Mouse (Mus musculus): ENCODE data around the gene Xrcc2. TPM values are rescaled to one million over a fixed set of nuclear protein-coding genes. Genes with fewer than 3 reads are reported as not detected.

Gene Xrcc2
- polyA plus RNA-seq, 1 experiment from 2014 or later = 10.6 TPM

GRCm38 (mm10) chr5:25695786-25696185 is 9.8 kb downstream of the Xrcc2 start:
- Histone ChIP-seq H3K4me2 (replicated peaks; ENCODE audit: low read depth, low read length) (no peak overlapping the region), H3K36me3 (ENCODE audit: control insufficient read depth, insufficient read depth, low read length) (peaks cover 38% of the 10 kb centered on the region), H3K27me3 (ENCODE audit: control insufficient read depth, insufficient read depth, low read length) (no peaks in the 10 kb centered on the region), H3K9ac (ENCODE audit: low read depth, low read length) (no peak overlapping the region), H3K27ac (ENCODE audit: low read depth, low read length) (no peak overlapping the region), H3K4me3 (ENCODE audit: low read length) (no peak overlapping the region), H3K4me1 (ENCODE audit: control insufficient read depth, insufficient read depth, low read length) (no peaks in the 10 kb centered on the region), H3K9me3 (ENCODE audit: control insufficient read depth, low read length) (no peaks in the 10 kb centered on the region)
- ATAC-seq (ENCODE audit: low FRiP score, low TSS enrichment) = no peak
- WGBS = 83% methylated on average over 6 of the region's 6 CpGs

- ATAC-seq (ENCODE audit: low FRiP score, low TSS enrichment) = no peak
- 92% methylated on average over 31 of the region's 31 CpGs for WGBS
- Histone ChIP-seq H3K4me1 (ENCODE audit: control insufficient read depth, insufficient read depth, low read length) (no peaks in the 10 kb centered on the region), H3K4me2 (replicated peaks; ENCODE audit: low read depth, low read length) (no peak overlapping the region), H3K27me3 (ENCODE audit: control insufficient read depth, insufficient read depth, low read length) (no peaks in the 10 kb centered on the region), H3K27ac (ENCODE audit: low read depth, low read length) (no peak overlapping the region), H3K9me3 (ENCODE audit: control insufficient read depth, low read length) (no peaks in the 10 kb centered on the region), H3K36me3 (ENCODE audit: control insufficient read depth, insufficient read depth, low read length) (no peaks in the 10 kb centered on the region), H3K9ac (ENCODE audit: low read depth, low read length) (no peak overlapping the region), H3K4me3 (ENCODE audit: low read length) (no peak overlapping the region)
These were observed 33.7 kb downstream of the Xrcc2 start for GRCm38 (mm10) chr5:25671696-25672520.

- WGBS = 84% methylated on average over 3 of the region's 3 CpGs
- Histone ChIP-seq H3K4me2 (replicated peaks; ENCODE audit: low read depth, low read length) (no peak overlapping the region), H3K9me3 (ENCODE audit: control insufficient read depth, low read length) (no peaks in the 10 kb centered on the region), H3K27ac (ENCODE audit: low read depth, low read length) (no peak overlapping the region), H3K36me3 (ENCODE audit: control insufficient read depth, insufficient read depth, low read length) (no peaks in the 10 kb centered on the region), H3K4me3 (ENCODE audit: low read length) (no peak overlapping the region), H3K4me1 (ENCODE audit: control insufficient read depth, insufficient read depth, low read length) (no peaks in the 10 kb centered on the region), H3K27me3 (ENCODE audit: control insufficient read depth, insufficient read depth, low read length) (no peaks in the 10 kb centered on the region), H3K9ac (ENCODE audit: low read depth, low read length) (no peak overlapping the region)
- ATAC-seq (ENCODE audit: low FRiP score, low TSS enrichment) = no peak
These were observed 34.6 kb downstream of the Xrcc2 start for GRCm38 (mm10) chr5:25671051-25671450.

- Histone ChIP-seq H3K9ac (ENCODE audit: low read depth, low read length) (no peak overlapping the region), H3K4me1 (ENCODE audit: control insufficient read depth, insufficient read depth, low read length) (no peaks in the 10 kb centered on the region), H3K4me2 (replicated peaks; ENCODE audit: low read depth, low read length) (no peak overlapping the region), H3K27me3 (ENCODE audit: control insufficient read depth, insufficient read depth, low read length) (no peaks in the 10 kb centered on the region), H3K4me3 (ENCODE audit: low read length) (no peak overlapping the region), H3K9me3 (ENCODE audit: control insufficient read depth, low read length) (no peaks in the 10 kb centered on the region), H3K36me3 (ENCODE audit: control insufficient read depth, insufficient read depth, low read length) (no peaks in the 10 kb centered on the region), H3K27ac (ENCODE audit: low read depth, low read length) (no peak overlapping the region)
- no peak for ATAC-seq (ENCODE audit: low FRiP score, low TSS enrichment)
- WGBS = 88% methylated on average over 9 of the region's 9 CpGs
These were observed 37.3 kb downstream of the Xrcc2 start for GRCm38 (mm10) chr5:25668306-25668705.

- Histone ChIP-seq H3K27me3 (ENCODE audit: control insufficient read depth, insufficient read depth, low read length) (no peaks in the 10 kb centered on the region), H3K4me1 (ENCODE audit: control insufficient read depth, insufficient read depth, low read length) (no peaks in the 10 kb centered on the region), H3K36me3 (ENCODE audit: control insufficient read depth, insufficient read depth, low read length) (no peaks in the 10 kb centered on the region), H3K9ac (ENCODE audit: low read depth, low read length) (no peak overlapping the region), H3K9me3 (ENCODE audit: control insufficient read depth, low read length) (no peaks in the 10 kb centered on the region), H3K4me3 (ENCODE audit: low read length) (no peak overlapping the region), H3K27ac (ENCODE audit: low read depth, low read length) (no peak overlapping the region), H3K4me2 (replicated peaks; ENCODE audit: low read depth, low read length) (no peak overlapping the region)
- ATAC-seq (ENCODE audit: low FRiP score, low TSS enrichment) = no peak
- 78% methylated on average over 9 of the region's 9 CpGs for WGBS
These were observed 38.9 kb downstream of the Xrcc2 start for GRCm38 (mm10) chr5:25666684-25667083.

- Histone ChIP-seq H3K36me3 (ENCODE audit: control insufficient read depth, insufficient read depth, low read length) (no peaks in the 10 kb centered on the region), H3K27ac (ENCODE audit: low read depth, low read length) (no peak overlapping the region), H3K9ac (ENCODE audit: low read depth, low read length) (no peak overlapping the region), H3K4me3 (ENCODE audit: low read length) (no peak overlapping the region), H3K27me3 (ENCODE audit: control insufficient read depth, insufficient read depth, low read length) (no peaks in the 10 kb centered on the region), H3K4me1 (ENCODE audit: control insufficient read depth, insufficient read depth, low read length) (no peaks in the 10 kb centered on the region), H3K4me2 (replicated peaks; ENCODE audit: low read depth, low read length) (no peak overlapping the region), H3K9me3 (ENCODE audit: control insufficient read depth, low read length) (no peaks in the 10 kb centered on the region)
- 53% methylated on average over 4 of the region's 4 CpGs for WGBS
- no peak for ATAC-seq (ENCODE audit: low FRiP score, low TSS enrichment)
These were observed 39.5 kb downstream of the Xrcc2 start for GRCm38 (mm10) chr5:25666108-25666507.

- H3K27ac ChIP-seq (ENCODE audit: low read depth, low read length) = no peak overlapping the region
These were observed 40.1 kb downstream of the Xrcc2 start for GRCm38 (mm10) chr5:25665516-25665915.

GRCm38 (mm10) chr5:25663165-25663564 is 42.5 kb downstream of the Xrcc2 start:
- Histone ChIP-seq H3K4me3 (ENCODE audit: low read length) (no peak overlapping the region), H3K4me1 (ENCODE audit: control insufficient read depth, insufficient read depth, low read length) (no peaks in the 10 kb centered on the region), H3K9me3 (ENCODE audit: control insufficient read depth, low read length) (no peaks in the 10 kb centered on the region), H3K27ac (ENCODE audit: low read depth, low read length) (no peak overlapping the region), H3K36me3 (ENCODE audit: control insufficient read depth, insufficient read depth, low read length) (no peaks in the 10 kb centered on the region), H3K9ac (ENCODE audit: low read depth, low read length) (no peak overlapping the region), H3K4me2 (replicated peaks; ENCODE audit: low read depth, low read length) (no peak overlapping the region), H3K27me3 (ENCODE audit: control insufficient read depth, insufficient read depth, low read length) (no peaks in the 10 kb centered on the region)
- 73% methylated on average over 2 of the region's 2 CpGs for WGBS
- no peak for ATAC-seq (ENCODE audit: low FRiP score, low TSS enrichment)

More at GRCm38 (mm10) chr5:25665516-25665915, 40.1 kb downstream of the Xrcc2 start:
- whole genome bisulfite sequencing = 83% methylated on average over 10 of the region's 10 CpGs
- no peak for ATAC-seq (ENCODE audit: low FRiP score, low TSS enrichment)
- no peaks in the 10 kb centered on the region for H3K27me3 ChIP-seq (ENCODE audit: control insufficient read depth, insufficient read depth, low read length)
- no peak overlapping the region for H3K9ac ChIP-seq (ENCODE audit: low read depth, low read length)
- H3K4me1 ChIP-seq (ENCODE audit: control insufficient read depth, insufficient read depth, low read length) = no peaks in the 10 kb centered on the region
- no peaks in the 10 kb centered on the region for H3K36me3 ChIP-seq (ENCODE audit: control insufficient read depth, insufficient read depth, low read length)
- no peak overlapping the region for H3K4me2 ChIP-seq (replicated peaks; ENCODE audit: low read depth, low read length)
- H3K9me3 ChIP-seq (ENCODE audit: control insufficient read depth, low read length) = no peaks in the 10 kb centered on the region
- no peak overlapping the region for H3K4me3 ChIP-seq (ENCODE audit: low read length)

GRCm38 (mm10) chr5:25654578-25654987 is 51.0 kb downstream of the Xrcc2 start:
- Histone ChIP-seq H3K4me2 (replicated peaks; ENCODE audit: low read depth, low read length) (peak overlapping the region; percentile 32), H3K4me1 (ENCODE audit: control insufficient read depth, insufficient read depth, low read length) (peaks cover 5% of the 10 kb centered on the region; the same call in 1 of the 2 replicates), H3K4me3 (ENCODE audit: low read length) (peak overlapping the region; percentile 13; the same call in 1 of the 2 replicates), H3K9me3 (ENCODE audit: control insufficient read depth, low read length) (no peaks in the 10 kb centered on the region), H3K9ac (ENCODE audit: low read depth, low read length) (peak overlapping the region; percentile 28; the same call in 1 of the 2 replicates), H3K27me3 (ENCODE audit: control insufficient read depth, insufficient read depth, low read length) (no peaks in the 10 kb centered on the region), H3K36me3 (ENCODE audit: control insufficient read depth, insufficient read depth, low read length) (no peaks in the 10 kb centered on the region), H3K27ac (ENCODE audit: low read depth, low read length) (no peak overlapping the region)
- 9% methylated on average over 14 of the region's 14 CpGs for WGBS
- peak; percentile 57; the same call in 1 of the 2 replicates for ATAC-seq (ENCODE audit: low FRiP score, low TSS enrichment)
